Mouse (Mus musculus) cerebellum, adult 2 months (tissue): Measurements from ENCODE around the gene Gab2.

Experiments used
- CTCF ChIP-seq: fragments of 200-500 bp; IDR thresholded peaks from 2 replicates; pipeline ENCODE4 v1.5.1; 2011; ENCODE audit warnings: low read depth, mild to moderate bottlenecking, control low read depth, low read length, moderate library complexity, borderline replicate concordance; ENCODE audit not compliant: insufficient read depth
- POLR2A ChIP-seq: fragments of 200-500 bp; IDR thresholded peaks from 2 replicates; pipeline ENCODE4 v1.6.1; 2011; ENCODE audit warnings: low read length, control low read depth, borderline replicate concordance; ENCODE audit not compliant: insufficient read depth

GRCm38 (mm10) chr7:97151082-97151813 is 69.9 kb downstream of the Gab2 start:
- TF ChIP-seq CTCF (no peak), POLR2A (no peak)
